Mouse (Mus musculus): ENCODE data around the gene Olfr746. TPM values are rescaled to one million over a fixed set of nuclear protein-coding genes. Genes with fewer than 3 reads are reported as not detected.

Gene Olfr746
- not detected for total RNA-seq (2021)

DNA sequence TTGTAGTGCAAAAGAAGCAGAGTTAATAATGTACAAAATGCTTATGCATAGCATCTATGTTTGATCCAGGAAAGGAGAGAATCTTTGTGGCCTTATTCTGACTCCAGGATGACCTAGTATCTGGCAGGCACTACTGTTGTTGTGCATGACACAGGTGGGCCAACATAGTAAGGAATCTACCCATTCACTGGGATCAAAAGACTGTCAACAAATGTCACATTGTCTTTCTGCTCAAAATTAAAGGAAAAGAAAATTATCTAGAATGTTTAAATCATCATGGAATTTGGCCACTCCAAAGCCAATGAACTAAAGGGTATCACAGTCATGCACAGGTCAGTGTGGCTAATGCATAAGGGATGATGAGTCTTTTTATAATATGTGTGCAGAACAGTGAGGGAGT, at the start of gene Olfr746:
Gene Olfr746 (plus strand): TSS at position 301 of the 400 bp plus-strand sequence.
- intact Hi-C loops (cut with DNase I), result no loop called here
- no peak for DNase-seq

- intact Hi-C loops (cut with DNase I), result no loop called here
- no peak for DNase-seq
Observed at GRCm38 (mm10) chr14:50614579-50614978, 32.3 kb upstream of the Olfr746 start, which contains the start of gene Olfr744. Gene Olfr744 (plus strand): TSS chr14:50614879.

DNA sequence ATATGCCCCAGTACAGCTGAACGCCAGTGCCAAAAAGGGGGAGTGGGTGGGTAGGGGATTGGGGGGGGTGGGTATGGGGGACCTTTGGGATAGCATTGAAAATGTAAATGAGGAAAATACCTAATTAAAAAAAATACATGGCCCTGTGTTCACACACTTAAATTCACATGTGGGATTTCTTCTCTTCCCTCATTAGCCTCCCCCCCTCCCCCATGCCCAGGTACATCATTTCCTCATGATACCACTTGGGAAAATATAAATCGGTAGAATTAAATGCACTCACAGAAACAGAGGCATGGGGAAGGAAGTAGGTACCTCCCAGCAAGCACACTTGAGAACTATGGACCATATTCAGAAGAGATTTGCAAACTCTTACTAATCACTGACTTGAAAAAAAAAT, 7.8 kb upstream of the Olfr746 start, which contains the start of gene Olfr745:
Gene Olfr745 (plus strand): TSS at position 301 of the 400 bp plus-strand sequence.
- DNase-seq, result no peak
- intact Hi-C loops (cut with DNase I), result no loop called here

DNA sequence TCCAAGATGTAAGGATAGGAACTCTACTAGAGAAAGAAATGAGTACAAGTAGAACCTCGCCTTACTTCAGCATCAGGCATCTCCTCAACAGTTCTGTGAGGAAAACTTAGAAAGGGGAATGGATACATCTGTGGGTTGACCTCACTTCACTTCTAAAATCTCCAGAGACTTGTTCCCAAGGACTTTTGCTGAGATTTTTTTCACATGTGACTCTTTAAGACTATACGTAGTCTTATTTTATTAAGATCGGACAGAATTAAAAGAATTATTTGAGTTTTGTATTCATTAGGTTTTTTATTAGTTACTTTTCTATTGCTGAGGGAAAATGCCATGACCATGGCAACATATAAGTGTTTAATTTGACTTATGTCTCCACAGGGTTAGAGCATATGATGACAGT, 46.2 kb downstream of the Olfr746 start, which contains the start of gene Olfr747:
Gene Olfr747 (minus strand): TSS at position 101 of the 400 bp plus-strand sequence.
- DNase-seq, result no peak
- intact Hi-C loops (cut with DNase I), result no loop called here

Other genes starting within 250 kb of the Olfr746 start
- not detected for gene Olfr738, start 239.5 kb upstream of the Olfr746 start, total RNA-seq (2021)
- gene Olfr739, start 228.5 kb upstream of the Olfr746 start, total RNA-seq (2021), result not detected
- not detected for gene Olfr740, start 201.5 kb upstream of the Olfr746 start, total RNA-seq (2021)
- gene Olfr741, start 174.3 kb upstream of the Olfr746 start, total RNA-seq (2021), result not detected
- not detected for gene Olfr742, start 143.5 kb upstream of the Olfr746 start, total RNA-seq (2021)
- not detected for gene Olfr743, start 125.2 kb upstream of the Olfr746 start, total RNA-seq (2021)
- not detected for gene Olfr744, start 32.2 kb upstream of the Olfr746 start, total RNA-seq (2021)
- not detected for gene Olfr745, start 7.7 kb upstream of the Olfr746 start, total RNA-seq (2021)
- not detected for gene Olfr747, start 46.1 kb downstream of the Olfr746 start, total RNA-seq (2021)
- not detected for gene Olfr748, start 60.3 kb downstream of the Olfr746 start, total RNA-seq (2021)
- not detected for gene Olfr749, start 98.0 kb downstream of the Olfr746 start, total RNA-seq (2021)
- gene Ttc5, start 138.4 kb downstream of the Olfr746 start, total RNA-seq (2021), result 10 to 100 TPM; 22.9 to 26.8 TPM
- not detected for gene Ccnb1ip1, start 160.6 kb downstream of the Olfr746 start, total RNA-seq (2021)
- 10 to 100 TPM; 18.7 to 20.0 TPM for gene Parp2, start 160.8 kb downstream of the Olfr746 start, total RNA-seq (2021)
- 10 to 100 TPM; 10.9 to 11.6 TPM for gene Tep1, start 223.5 kb downstream of the Olfr746 start, total RNA-seq (2021)

Data from heart, postnatal 10 days (tissue).